Mouse (Mus musculus) hindbrain, embryonic 15.5 days (tissue): ENCODE measurements around the gene Crb2. TPM values are rescaled to one million over a fixed set of nuclear protein-coding genes. Genes with fewer than 3 reads are reported as not detected.

Experiments used
- ATAC-seq: fragments of 200-750 bp; cut with Nextera tagmentation; 2 replicates; pipeline ENCODE4 v1.8.0; 2017; ENCODE audit warnings: low read depth, moderate number of reproducible peaks, moderate TSS enrichment; ENCODE audit not compliant: low FRiP score
- H3K27ac ChIP-seq: fragments of 300-500 bp; sonication (generic); replicated peaks from 2 replicates; pipeline ENCODE4 v1.5.1; 2015; ENCODE audit warnings: mild to moderate bottlenecking, inconsistent platforms
- H3K27me3 ChIP-seq: fragments of 300-500 bp; sonication (generic); 2 replicates; pipeline ENCODE4 v1.6.1; 2015; ENCODE audit warnings: control low read depth, inconsistent platforms
- H3K36me3 ChIP-seq: fragments of 300-500 bp; sonication (generic); 2 replicates; pipeline ENCODE4 v1.6.1; 2015; ENCODE audit warnings: control low read depth, inconsistent platforms
- H3K4me1 ChIP-seq: fragments of 300-500 bp; sonication (generic); replicated peaks from 2 replicates; pipeline ENCODE4 v1.6.1; 2015; ENCODE audit warnings: control low read depth, inconsistent platforms
- H3K4me2 ChIP-seq: fragments of 300-500 bp; sonication (generic); 2 replicates; pipeline ENCODE4 v1.6.1; 2015; ENCODE audit warnings: moderate library complexity, mild to moderate bottlenecking, inconsistent platforms
- H3K4me3 ChIP-seq: fragments of 300-500 bp; sonication (generic); 2 replicates; pipeline ENCODE4 v1.5.1; 2015; ENCODE audit warnings: mild to moderate bottlenecking, inconsistent platforms
- H3K9ac ChIP-seq: fragments of 300-500 bp; sonication (generic); 2 replicates; pipeline ENCODE4 v1.6.1; 2015; ENCODE audit warnings: inconsistent platforms
- H3K9me3 ChIP-seq: fragments of 300-500 bp; sonication (generic); 2 replicates; pipeline ENCODE4 v1.6.1; 2016; ENCODE audit warnings: control low read depth, inconsistent platforms
- WGBS: fragments of 180-500 bp; shearing (Covaris S2); methylation state at CpG from one replicate; pipeline ENCODE4 v1.1.7; 2015; 5-methylcytosine and 5-hydroxymethylcytosine counted together
- polyA plus RNA-seq: library from polyadenylated mRNA; unstranded; fragments of >200 nt; fragmentation: Nextera tagmentation; extraction: Ambion mirVana; gene quantifications from 2 replicates; pipeline ENCODE4 v1.2.1, GENCODE M21; 2015

The Crb2 gene
- polyA plus RNA-seq, 1 experiment from 2014 or later = 5.9 TPM

GRCm38 (mm10) chr2:37769793-37770192 is 6.3 kb upstream of the Crb2 start:
- Histone ChIP-seq H3K36me3 (no peaks in the 10 kb centered on the region), H3K27ac (no peak overlapping the region), H3K4me3 (no peak overlapping the region), H3K9me3 (no peaks in the 10 kb centered on the region), H3K4me2 (no peak overlapping the region), H3K27me3 (no peaks in the 10 kb centered on the region), H3K4me1 (peaks cover 45% of the 10 kb centered on the region), H3K9ac (no peak overlapping the region)
- no peak for ATAC-seq
- WGBS = 83% methylated on average over 8 of the region's 8 CpGs

GRCm38 (mm10) chr2:37771618-37772285 is 4.3 kb upstream of the Crb2 start:
- Histone ChIP-seq H3K4me2 (peak overlapping the region; percentile 63), H3K4me1 (peaks cover 38% of the 10 kb centered on the region), H3K9ac (peak overlapping the region; percentile 40; the same call in 1 of the 2 replicates), H3K4me3 (peak overlapping the region; percentile 35), H3K27me3 (0 out of 2 replicates have a peak, but pooled peaks cover 3% of the 10 kb centered on the region), H3K9me3 (no peaks in the 10 kb centered on the region), H3K27ac (peak overlapping the region; percentile 60; the same call in 1 of the 2 replicates), H3K36me3 (no peaks in the 10 kb centered on the region)
- WGBS = under 1% methylated on average over 18 of the region's 18 CpGs
- peak; percentile 59 for ATAC-seq

- no peaks in the 10 kb centered on the region for H3K36me3 ChIP-seq
- no peak overlapping the region for H3K4me3 ChIP-seq
- H3K9ac ChIP-seq = no peak overlapping the region
- peaks cover 8% of the 10 kb centered on the region; the same call in 1 of the 2 replicates for H3K27me3 ChIP-seq
- no peaks in the 10 kb centered on the region for H3K9me3 ChIP-seq
- H3K4me1 ChIP-seq = peaks cover 38% of the 10 kb centered on the region
- H3K27ac ChIP-seq = no peak overlapping the region
- H3K4me2 ChIP-seq = no peak overlapping the region
- WGBS = 4% methylated on average over 5 of the region's 5 CpGs
- no peak for ATAC-seq
Observed at GRCm38 (mm10) chr2:37774571-37774970, 1.5 kb upstream of the Crb2 start.

GRCm38 (mm10) chr2:37776611-37777411 is 762 bp downstream of the Crb2 start:
- Histone ChIP-seq H3K27me3 (peaks cover 8% of the 10 kb centered on the region; the same call in 1 of the 2 replicates), H3K36me3 (no peaks in the 10 kb centered on the region), H3K9ac (peak overlapping the region; percentile 23; the same call in 1 of the 2 replicates), H3K4me3 (peak overlapping the region; percentile 28), H3K4me1 (peaks cover 48% of the 10 kb centered on the region), H3K4me2 (peak overlapping the region; percentile 48), H3K27ac (peak overlapping the region; percentile 55), H3K9me3 (no peaks in the 10 kb centered on the region)
- ATAC-seq = no peak
- 9% methylated on average over 20 of the region's 20 CpGs for WGBS

GRCm38 (mm10) chr2:37777958-37778720 is 2.1 kb downstream of the Crb2 start:
- Histone ChIP-seq H3K27me3 (peaks cover 8% of the 10 kb centered on the region; the same call in 1 of the 2 replicates), H3K27ac (peak overlapping the region; percentile 67), H3K4me2 (peak overlapping the region; percentile 48), H3K4me3 (no peak overlapping the region), H3K9me3 (no peaks in the 10 kb centered on the region), H3K4me1 (peaks cover 49% of the 10 kb centered on the region), H3K9ac (no peak overlapping the region), H3K36me3 (no peaks in the 10 kb centered on the region)
- 14% methylated on average over 10 of the region's 10 CpGs for WGBS
- ATAC-seq = peak; percentile 76

GRCm38 (mm10) chr2:37780270-37780929 is 4.4 kb downstream of the Crb2 start:
- no peaks in the 10 kb centered on the region for H3K9me3 ChIP-seq
- 0 out of 2 replicates have a peak, but pooled peaks have one; percentile 15 for ATAC-seq
- peak overlapping the region; percentile 21; the same call in 1 of the 2 replicates for H3K27ac ChIP-seq
- H3K4me3 ChIP-seq = no peak overlapping the region
- 2% methylated on average over 14 of the region's 14 CpGs for WGBS
- H3K9ac ChIP-seq = no peak overlapping the region
- H3K4me1 ChIP-seq = peaks cover 49% of the 10 kb centered on the region
- peak overlapping the region; percentile 37 for H3K4me2 ChIP-seq
- H3K27me3 ChIP-seq = peaks cover 5% of the 10 kb centered on the region; the same call in 1 of the 2 replicates
- no peaks in the 10 kb centered on the region for H3K36me3 ChIP-seq

- no peak for ATAC-seq
- H3K27ac ChIP-seq = no peak overlapping the region
- WGBS = 41% methylated on average over 3 of the region's 3 CpGs
- peaks cover 43% of the 10 kb centered on the region for H3K4me1 ChIP-seq
- H3K4me3 ChIP-seq = no peak overlapping the region
- H3K36me3 ChIP-seq = no peaks in the 10 kb centered on the region
- no peak overlapping the region for H3K4me2 ChIP-seq
- H3K27me3 ChIP-seq = peaks cover 5% of the 10 kb centered on the region; the same call in 1 of the 2 replicates
- H3K9ac ChIP-seq = no peak overlapping the region
- H3K9me3 ChIP-seq = no peaks in the 10 kb centered on the region
Observed at GRCm38 (mm10) chr2:37781421-37781820, 5.4 kb downstream of the Crb2 start.

- 29% methylated on average over 7 of the region's 7 CpGs for WGBS
- no peak overlapping the region for H3K4me3 ChIP-seq
- no peak for ATAC-seq
- no peak overlapping the region for H3K4me2 ChIP-seq
- no peak overlapping the region for H3K9ac ChIP-seq
- H3K27me3 ChIP-seq = peaks cover 5% of the 10 kb centered on the region; the same call in 1 of the 2 replicates
- peaks cover 40% of the 10 kb centered on the region for H3K4me1 ChIP-seq
- no peaks in the 10 kb centered on the region for H3K36me3 ChIP-seq
- H3K27ac ChIP-seq = no peak overlapping the region
- H3K9me3 ChIP-seq = no peaks in the 10 kb centered on the region
Observed at GRCm38 (mm10) chr2:37782002-37782401, 6.0 kb downstream of the Crb2 start.

GRCm38 (mm10) chr2:37784473-37784872 is 8.4 kb downstream of the Crb2 start:
- Histone ChIP-seq H3K27me3 (no peaks in the 10 kb centered on the region), H3K9me3 (no peaks in the 10 kb centered on the region), H3K27ac (no peak overlapping the region), H3K4me3 (no peak overlapping the region), H3K9ac (no peak overlapping the region), H3K36me3 (no peaks in the 10 kb centered on the region), H3K4me2 (no peak overlapping the region), H3K4me1 (peaks cover 30% of the 10 kb centered on the region)
- whole genome bisulfite sequencing = 72% methylated on average over 5 of the region's 5 CpGs
- no peak for ATAC-seq

- no peak overlapping the region for H3K27ac ChIP-seq
- no peaks in the 10 kb centered on the region for H3K27me3 ChIP-seq
- ATAC-seq = no peak
- H3K9ac ChIP-seq = no peak overlapping the region
- WGBS = 37% methylated on average over 52 of the region's 52 CpGs
- H3K4me1 ChIP-seq = peaks cover 11% of the 10 kb centered on the region
- no peaks in the 10 kb centered on the region for H3K36me3 ChIP-seq
- peak overlapping the region; percentile 47 for H3K4me2 ChIP-seq
- H3K9me3 ChIP-seq = no peaks in the 10 kb centered on the region
- H3K4me3 ChIP-seq = peak overlapping the region; percentile 30
Observed at GRCm38 (mm10) chr2:37786461-37786860, 10.4 kb downstream of the Crb2 start.
